Mouse (Mus musculus) cerebellum, adult 9-11 months (tissue): ENCODE results near the gene Spata1.
"Not testable (repeated sequence)": the region's sequence is repeated elsewhere in the genome, so short reads cannot be mapped to it uniquely, and the experiment has no call there.

Experiments used
- DNase-seq: peaks from one replicate; pipeline ENCODE4 v3.0.0; 2022

Gene Spata1

GRCm38 (mm10) chr3:146450371-146450841 lies 49.1 kb downstream of the Spata1 start:
- peak; percentile 89 for DNase-seq

- DNase-seq, result no peak
Observed at GRCm38 (mm10) chr3:146449745-146450250, 49.8 kb downstream of the Spata1 start, which contains the start of gene Ctbs. Ctbs (plus strand) TSS chr3:146449795.

GRCm38 (mm10) chr3:146448969-146449368 lies 50.6 kb downstream of the Spata1 start:
- no peak for DNase-seq

GRCm38 (mm10) chr3:146448372-146448771 lies 51.2 kb downstream of the Spata1 start:
- no peak for DNase-seq

GRCm38 (mm10) chr3:146447598-146447997 lies 52.0 kb downstream of the Spata1 start:
- no peak for DNase-seq

GRCm38 (mm10) chr3:146447156-146447555 lies 52.4 kb downstream of the Spata1 start:
- no peak for DNase-seq

- no peak for DNase-seq
Observed at GRCm38 (mm10) chr3:146444880-146445279, 54.7 kb downstream of the Spata1 start.

GRCm38 (mm10) chr3:146443380-146443779 lies 56.2 kb downstream of the Spata1 start:
- DNase-seq, result no peak

GRCm38 (mm10) chr3:146442936-146443335 lies 56.6 kb downstream of the Spata1 start:
- DNase-seq, result no peak

- no peak for DNase-seq
Observed at GRCm38 (mm10) chr3:146442484-146442883, 57.1 kb downstream of the Spata1 start.

- DNase-seq, result no peak
Observed at GRCm38 (mm10) chr3:146440422-146440821, 59.1 kb downstream of the Spata1 start.

- DNase-seq, result no peak
Observed at GRCm38 (mm10) chr3:146440011-146440410, 59.5 kb downstream of the Spata1 start.

- DNase-seq, result no peak
Observed at GRCm38 (mm10) chr3:146436114-146436513, 63.4 kb downstream of the Spata1 start.

GRCm38 (mm10) chr3:146435533-146435932 lies 64.0 kb downstream of the Spata1 start:
- DNase-seq, result no peak

GRCm38 (mm10) chr3:146434686-146435085 lies 64.9 kb downstream of the Spata1 start:
- no peak for DNase-seq

GRCm38 (mm10) chr3:146433681-146434350 lies 65.7 kb downstream of the Spata1 start:
- DNase-seq, result no peak

GRCm38 (mm10) chr3:146433063-146433462 lies 66.5 kb downstream of the Spata1 start:
- not testable (repeated sequence) for DNase-seq

- DNase-seq, result no peak
Observed at GRCm38 (mm10) chr3:146426489-146426888, 73.1 kb downstream of the Spata1 start.

- no peak for DNase-seq
Observed at GRCm38 (mm10) chr3:146425902-146426301, 73.7 kb downstream of the Spata1 start.

- DNase-seq, result no peak
Observed at GRCm38 (mm10) chr3:146424306-146424900, 75.2 kb downstream of the Spata1 start.

GRCm38 (mm10) chr3:146423710-146424109 lies 75.8 kb downstream of the Spata1 start:
- DNase-seq, result no peak

- DNase-seq, result no peak
Observed at GRCm38 (mm10) chr3:146421787-146422186, 77.8 kb downstream of the Spata1 start.

- DNase-seq, result peak; percentile 56
Observed at GRCm38 (mm10) chr3:146419992-146420537, 79.5 kb downstream of the Spata1 start.

GRCm38 (mm10) chr3:146419534-146419933 lies 80.0 kb downstream of the Spata1 start:
- DNase-seq, result no peak
